ENCODE assay signal across 16 mouse cellular contexts in genomic region chr9:46830746-46831560, GRCm38 (mm10).
A peak's percentile ranks its signal among the peaks of the same experiment; 100 is the strongest.
DNase-seq lines count a peak whose midpoint lies in the region; ATAC-seq and TF ChIP-seq lines count a peak whose summit lies in the region.
"Had no signal": no experiment of that assay in that cellular context is flagged by ENCODE, and none has a peak within 500 bp of the region (broad histone marks: within the 10 kb centered on the region; RNA-seq: fewer than 3 reads in every experiment).

No protein-coding gene starts in this region.

- no peak for TF ChIP-seq CTCF in lung, embryonic 14.5 days (IDR thresholded peaks at IDR 0.05; ENCODE audit: low read depth)

- 0 out of 2 replicates have a peak overlapping the region, but pooled peaks have one; percentile 15 for H3K4me2 ChIP-seq in forebrain, embryonic 12.5 days
- H3K4me2 ChIP-seq in forebrain, embryonic 11.5 days (ENCODE audit: low read depth, low read length, severe bottlenecking) = no peak overlapping the region
- no peak overlapping the region for H3K4me2 ChIP-seq in lung, embryonic 14.5 days
- no peak overlapping the region for H3K4me2 ChIP-seq in limb, embryonic 12.5 days
- H3K4me2 ChIP-seq: heart, embryonic 12.5 days; liver, embryonic 11.5 days had no signal

- no peak for DNase-seq in forebrain, embryonic 11.5 days (ENCODE audit: low spot score)
- peak; percentile 39 for DNase-seq in lung, embryonic 14.5 days
- DNase-seq in lung, postnatal 25 days (ENCODE audit: low spot score) = no peak
- DNase-seq in left cerebral cortex, adult 9 months (ENCODE audit: low spot score in 2 of 2) = no peak
- DNase-seq in right cerebral cortex, postnatal 4 days = no peak
- no peak for DNase-seq in gastrocnemius, postnatal 25 days
- DNase-seq: cerebellum, adult 9-10 months; gastrocnemius, adult 2 months; layer of hippocampus, postnatal 36 days; lung, postnatal 10 days; thymus, adult 2 months had no signal

- H3K9me3 ChIP-seq in forebrain, embryonic 12.5 days = no peaks in the 10 kb centered on the region
- H3K9me3 ChIP-seq in forebrain, embryonic 11.5 days (ENCODE audit: control insufficient read depth, low read length) = no peaks in the 10 kb centered on the region
- no peaks in the 10 kb centered on the region for H3K9me3 ChIP-seq in lung, embryonic 14.5 days (ENCODE audit: low read depth, low read length)
- H3K9me3 ChIP-seq in limb, embryonic 12.5 days = no peaks in the 10 kb centered on the region
- H3K9me3 ChIP-seq: heart, embryonic 12.5 days had no signal

- 35% methylated on average over 15 of the region's 15 CpGs for WGBS in forebrain, embryonic 12.5 days
- 41% methylated on average over 15 of the region's 15 CpGs for WGBS in forebrain, embryonic 11.5 days
- 41% methylated on average over 15 of the region's 15 CpGs for WGBS in lung, embryonic 14.5 days
- 44% methylated on average over 15 of the region's 15 CpGs for whole genome bisulfite sequencing in limb, embryonic 12.5 days

- 0 out of 2 replicates have a peak, but pooled peaks have one; percentile 41 for ATAC-seq in forebrain, embryonic 12.5 days (ENCODE audit: low FRiP score)
- no peak for ATAC-seq in forebrain, embryonic 11.5 days (replicated peaks; ENCODE audit: low FRiP score)
- 0 out of 2 replicates have a peak, but pooled peaks have one; percentile 44 for ATAC-seq in lung, embryonic 14.5 days (ENCODE audit: insufficient read depth)
- no peak for ATAC-seq in limb, embryonic 12.5 days (ENCODE audit: insufficient number of reproducible peaks, insufficient read depth, low FRiP score, low TSS enrichment, low read depth)

- no peak overlapping the region for H3K4me3 ChIP-seq in forebrain, embryonic 12.5 days (replicated peaks)
- no peak overlapping the region for H3K4me3 ChIP-seq in forebrain, embryonic 11.5 days (ENCODE audit: low read depth, low read length)
- H3K4me3 ChIP-seq in lung, embryonic 14.5 days (ENCODE audit: low read depth, low read length) = no peak overlapping the region
- H3K4me3 ChIP-seq in limb, embryonic 12.5 days (replicated peaks) = no peak overlapping the region
- H3K4me3 ChIP-seq: gastrocnemius, adult 2 months; heart, embryonic 12.5 days; myocyte had no signal

- H3K27me3 ChIP-seq in forebrain, embryonic 12.5 days = peaks cover 38% of the 10 kb centered on the region
- H3K27me3 ChIP-seq in forebrain, embryonic 11.5 days (ENCODE audit: control insufficient read depth, insufficient read depth, low read length) = no peaks in the 10 kb centered on the region
- H3K27me3 ChIP-seq in lung, embryonic 14.5 days (ENCODE audit: insufficient read depth, low read length) = no peaks in the 10 kb centered on the region
- H3K27me3 ChIP-seq in limb, embryonic 12.5 days = peaks cover 5% of the 10 kb centered on the region; the same call in 1 of the 2 replicates

- H3K36me3 ChIP-seq in forebrain, embryonic 12.5 days (replicated peaks) = no peaks in the 10 kb centered on the region
- H3K36me3 ChIP-seq in forebrain, embryonic 11.5 days (ENCODE audit: control insufficient read depth, insufficient read depth, low read length) = no peaks in the 10 kb centered on the region
- no peaks in the 10 kb centered on the region for H3K36me3 ChIP-seq in lung, embryonic 14.5 days (ENCODE audit: insufficient read depth)
- no peaks in the 10 kb centered on the region for H3K36me3 ChIP-seq in limb, embryonic 12.5 days
- H3K36me3 ChIP-seq: heart, embryonic 12.5 days had no signal

- no peak overlapping the region; the same call in 1 of the 2 replicates for H3K9ac ChIP-seq in forebrain, embryonic 12.5 days
- no peak overlapping the region; the same call in 1 of the 2 replicates for H3K9ac ChIP-seq in forebrain, embryonic 11.5 days (ENCODE audit: low read length)
- no peak overlapping the region for H3K9ac ChIP-seq in lung, embryonic 14.5 days
- no peak overlapping the region for H3K9ac ChIP-seq in limb, embryonic 12.5 days (replicated peaks)
- H3K9ac ChIP-seq: heart, embryonic 12.5 days had no signal

- H3K4me1 ChIP-seq in forebrain, embryonic 12.5 days = peaks cover 28% of the 10 kb centered on the region
- peaks cover 8% of the 10 kb centered on the region; the same call in 1 of the 2 replicates for H3K4me1 ChIP-seq in forebrain, embryonic 11.5 days (replicated peaks; ENCODE audit: control insufficient read depth, insufficient read depth, low read length)
- H3K4me1 ChIP-seq in lung, embryonic 14.5 days (ENCODE audit: insufficient read depth) = no peaks in the 10 kb centered on the region
- peaks cover 6% of the 10 kb centered on the region; the same call in 1 of the 2 replicates for H3K4me1 ChIP-seq in limb, embryonic 12.5 days (replicated peaks)
- H3K4me1 ChIP-seq: heart, embryonic 12.5 days had no signal

- peak overlapping the region; percentile 36; the same call in 1 of the 2 replicates for H3K27ac ChIP-seq in forebrain, embryonic 12.5 days
- no peak overlapping the region for H3K27ac ChIP-seq in forebrain, embryonic 11.5 days (ENCODE audit: low read depth, low read length)
- peak overlapping the region; percentile 69 for H3K27ac ChIP-seq in lung, embryonic 14.5 days (ENCODE audit: low read depth)
- 0 out of 2 replicates have a peak overlapping the region, but pooled peaks have one; percentile 23 for H3K27ac ChIP-seq in limb, embryonic 12.5 days
- H3K27ac ChIP-seq: gastrocnemius, adult 2 months had no signal

Comparison
In these comparisons a context has a peak if more than half of its experiments do, and no peak if none do; other contexts are left out.
1. ATAC-seq: peak in forebrain, embryonic 12.5 days (single experiment) and lung, embryonic 14.5 days (single experiment); none in forebrain, embryonic 11.5 days (single experiment) and limb, embryonic 12.5 days (single experiment).